Mouse (Mus musculus) E14TG2a.4 (cell line): Measurements from ENCODE around the gene Farp1.

Source experiments
- CTCF ChIP-seq: conservative IDR thresholded peaks from 2 replicates; pipeline ENCODE4 v1.5.1; 2014; ENCODE audit warnings: low read length
- NANOG ChIP-seq: IDR thresholded peaks from 2 replicates; pipeline ENCODE4 v1.6.1; 2014; ENCODE audit warnings: borderline replicate concordance, low read length, mixed read lengths
- POU5F1 ChIP-seq: IDR thresholded peaks from 2 replicates; pipeline ENCODE4 v1.6.1; 2014; ENCODE audit warnings: low read length, borderline replicate concordance

DNA sequence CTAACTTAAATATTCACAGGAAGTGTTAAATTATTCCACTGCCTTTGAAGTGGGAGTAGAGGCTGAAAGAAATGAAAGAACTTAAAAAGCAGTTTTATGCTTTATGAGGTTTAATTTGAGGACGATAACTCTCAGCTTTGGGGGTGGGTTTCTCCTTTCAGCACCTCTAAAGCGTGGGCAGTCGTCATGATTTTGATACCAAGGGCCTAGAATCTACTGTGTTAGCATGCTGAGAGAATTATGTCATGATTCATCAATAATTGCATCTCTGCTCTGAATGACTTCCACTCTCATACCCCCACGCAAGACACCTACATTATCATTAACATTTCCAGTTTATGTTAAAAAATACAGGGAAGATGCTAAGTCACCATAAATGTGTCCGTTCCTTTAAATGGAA lies 37.3 kb upstream of the Farp1 start:
- TF ChIP-seq CTCF, result no peak
- TF ChIP-seq POU5F1, result no peak
- TF ChIP-seq NANOG, result no peak
